Mouse (Mus musculus) urinary bladder, postnatal 14 days (tissue): ENCODE measurements around the gene Cdh4.
A peak's percentile ranks its signal among the peaks of the same experiment; 100 is the strongest.

Experiments
- DNase-seq: peaks from one replicate; pipeline ENCODE4 v3.0.0; 2021; ENCODE audit warnings: low spot score

Gene Cdh4

GRCm38 (mm10) chr2:179792426-179793133 is 350.3 kb downstream of the Cdh4 start:
- no peak for DNase-seq

DNA sequence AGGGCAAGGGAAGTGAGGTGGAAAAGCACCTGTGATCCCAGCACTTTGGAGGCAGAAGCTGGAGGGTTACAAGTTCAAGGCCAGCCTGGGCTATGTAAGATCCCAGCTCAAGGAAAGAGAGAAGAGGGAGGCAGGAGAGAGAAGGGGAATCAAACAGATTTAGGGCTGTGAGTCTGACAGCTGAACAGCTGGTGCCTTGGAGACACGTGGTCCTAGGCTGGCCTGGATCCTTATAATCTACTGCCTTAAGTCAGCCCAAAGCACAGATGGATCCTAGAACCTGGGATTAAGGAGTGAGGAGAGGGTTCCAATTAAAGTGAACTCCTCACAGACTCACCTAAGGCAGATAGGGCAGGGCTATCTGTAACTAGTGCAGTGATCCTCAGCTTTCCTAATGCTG is 352.1 kb downstream of the Cdh4 start:
- DNase-seq: no peak

- DNase-seq: no peak
Observed at GRCm38 (mm10) chr2:179795452-179795851, 353.2 kb downstream of the Cdh4 start.

GRCm38 (mm10) chr2:179799906-179800532 is 357.8 kb downstream of the Cdh4 start:
- DNase-seq: peak; percentile 11

GRCm38 (mm10) chr2:179801042-179801441 is 358.8 kb downstream of the Cdh4 start:
- DNase-seq: no peak

GRCm38 (mm10) chr2:179802411-179802810 is 360.2 kb downstream of the Cdh4 start:
- no peak for DNase-seq

DNA sequence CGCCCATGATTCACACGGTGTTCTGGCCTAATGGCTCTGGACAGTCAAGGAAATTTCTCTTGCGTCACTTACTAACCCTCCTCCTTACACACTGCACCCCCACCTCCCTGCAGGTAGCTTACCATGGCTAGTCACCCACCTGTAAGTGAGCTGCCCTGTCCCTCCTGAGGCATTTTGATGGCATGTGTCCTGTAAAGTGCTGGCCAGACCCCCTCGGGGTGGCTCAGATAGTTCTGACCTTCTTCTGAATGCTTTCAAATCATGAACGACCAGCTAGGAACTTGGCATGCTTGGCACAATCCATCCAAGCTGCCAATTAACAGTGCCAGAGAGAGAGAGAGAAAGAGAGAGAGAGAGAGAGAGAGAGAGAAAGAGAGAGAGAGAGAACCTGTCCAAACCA is 368.9 kb downstream of the Cdh4 start:
- no peak for DNase-seq

- DNase-seq: no peak
Observed at GRCm38 (mm10) chr2:179813035-179813827, 371.0 kb downstream of the Cdh4 start.

- DNase-seq: no peak
Observed at GRCm38 (mm10) chr2:179824776-179825326, 382.6 kb downstream of the Cdh4 start.

GRCm38 (mm10) chr2:179828968-179829367 is 386.7 kb downstream of the Cdh4 start:
- no peak for DNase-seq

DNA sequence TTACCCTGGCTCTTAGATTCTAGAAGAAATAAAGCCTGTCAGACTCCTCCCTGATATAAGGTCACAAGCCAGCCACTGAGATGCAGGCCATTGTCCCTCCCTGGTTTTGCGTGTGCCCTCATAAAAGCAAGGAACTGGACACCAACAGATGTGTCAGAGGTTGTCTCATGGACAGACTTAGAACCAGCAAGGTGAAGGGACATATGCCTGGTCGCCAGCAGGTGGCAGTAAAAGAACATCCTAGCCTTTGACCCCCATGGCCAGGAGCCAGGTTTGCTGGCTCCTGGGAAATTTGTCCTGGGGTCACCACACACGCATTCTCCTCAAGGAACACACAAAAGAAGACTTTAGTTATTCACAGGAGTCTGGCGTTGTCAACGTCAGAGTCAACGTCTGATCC is 387.7 kb downstream of the Cdh4 start:
- peak; percentile 12 for DNase-seq

DNA sequence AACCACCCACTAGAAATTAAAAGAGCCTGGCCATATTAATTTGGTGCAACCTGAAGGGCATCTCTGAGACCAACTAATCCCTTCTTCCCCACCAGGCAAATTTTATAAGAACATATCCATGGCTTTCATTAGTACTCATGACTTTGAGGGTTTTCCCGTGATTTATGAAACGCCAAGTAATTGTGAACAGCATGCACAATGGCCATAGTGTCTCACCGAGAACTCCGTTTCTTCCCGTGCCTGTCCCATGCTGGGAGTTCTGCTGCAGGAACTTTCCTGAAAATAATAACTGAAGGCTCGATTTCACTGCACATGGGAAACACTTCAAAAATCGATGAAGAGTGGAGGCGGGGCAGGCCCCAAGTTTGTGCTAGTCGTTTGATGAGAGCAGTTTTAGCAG is 392.7 kb downstream of the Cdh4 start:
- DNase-seq: no peak

DNA sequence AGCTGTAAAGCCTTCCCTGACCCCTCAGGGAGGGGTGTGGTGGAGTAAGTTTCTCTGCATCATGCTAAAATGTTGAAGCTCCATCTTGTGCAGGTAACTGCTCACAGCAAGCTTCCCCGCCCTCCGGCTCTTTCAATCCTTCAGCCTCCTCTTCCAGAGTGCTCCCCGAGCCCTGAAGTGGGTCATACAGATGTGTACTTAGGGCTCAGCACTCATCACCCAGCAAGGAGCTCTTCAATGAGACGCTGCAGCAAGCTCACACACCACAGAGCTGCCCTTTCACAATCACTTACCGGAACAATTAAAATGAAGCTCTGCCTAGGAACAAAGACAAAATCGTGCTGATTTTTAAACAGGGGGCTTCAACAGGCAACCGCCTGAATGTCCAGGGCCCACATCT is 393.3 kb downstream of the Cdh4 start:
- no peak for DNase-seq

DNA sequence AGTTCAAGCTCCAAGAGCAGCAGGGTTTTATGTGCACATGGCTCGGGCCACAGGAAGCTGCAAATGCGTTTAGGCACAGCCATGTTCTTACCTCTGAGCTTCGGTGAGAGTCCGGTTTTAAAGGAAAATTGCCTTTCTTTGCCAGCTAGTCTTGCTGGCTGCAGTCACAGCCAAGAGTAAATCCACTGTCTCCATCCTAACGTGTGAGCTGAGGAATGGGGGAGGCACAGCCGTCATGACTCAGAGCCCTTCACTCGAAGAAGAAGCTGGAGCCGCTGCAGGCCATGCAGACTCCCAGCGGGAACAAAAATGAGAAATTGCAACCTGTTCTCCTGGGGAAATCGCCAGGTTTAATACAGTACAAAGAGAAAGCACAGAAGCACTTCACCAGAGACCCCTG is 395.0 kb downstream of the Cdh4 start:
- peak; percentile 14 for DNase-seq

GRCm38 (mm10) chr2:179838036-179838435 is 395.8 kb downstream of the Cdh4 start:
- no peak for DNase-seq

DNA sequence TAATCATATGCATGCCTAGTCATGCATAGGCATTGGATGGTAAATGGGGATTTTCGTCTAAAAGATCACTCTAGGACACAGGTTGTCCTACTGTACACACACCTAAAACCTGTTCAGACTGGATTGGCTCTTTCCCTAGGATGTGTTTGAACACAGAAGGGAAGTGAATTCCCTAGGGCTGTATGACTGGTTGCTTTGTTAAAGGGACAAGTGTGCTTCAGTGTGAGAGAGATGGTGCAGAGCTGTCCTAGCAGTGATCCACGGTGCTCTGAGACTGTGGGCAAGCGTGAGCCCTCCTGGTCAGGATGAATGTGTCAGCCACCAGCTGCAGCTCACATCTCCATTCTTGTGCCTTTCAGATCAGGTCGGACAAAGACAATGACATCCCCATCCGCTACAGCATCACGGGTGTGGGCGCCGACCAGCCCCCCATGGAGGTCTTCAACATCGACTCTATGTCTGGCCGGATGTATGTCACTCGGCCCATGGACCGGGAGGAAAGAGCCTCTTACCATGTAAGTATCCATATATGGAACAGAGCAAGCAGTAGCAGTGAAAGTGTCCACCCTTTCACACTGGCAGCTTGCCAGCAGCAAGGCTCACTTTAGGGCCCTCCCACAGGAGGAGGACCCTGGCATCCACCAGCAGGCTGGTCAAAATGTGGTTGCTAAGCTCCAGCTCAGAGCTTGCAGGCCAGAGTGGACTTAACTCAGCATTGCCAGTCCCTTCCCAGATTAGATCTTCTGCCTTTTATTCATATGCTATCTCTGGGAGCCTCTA is 400.6 kb downstream of the Cdh4 start:
- peak; percentile 28 for DNase-seq

GRCm38 (mm10) chr2:179849732-179850131 is 407.5 kb downstream of the Cdh4 start:
- no peak for DNase-seq

- DNase-seq: no peak
Observed at GRCm38 (mm10) chr2:179852169-179852568, 409.9 kb downstream of the Cdh4 start.

DNA sequence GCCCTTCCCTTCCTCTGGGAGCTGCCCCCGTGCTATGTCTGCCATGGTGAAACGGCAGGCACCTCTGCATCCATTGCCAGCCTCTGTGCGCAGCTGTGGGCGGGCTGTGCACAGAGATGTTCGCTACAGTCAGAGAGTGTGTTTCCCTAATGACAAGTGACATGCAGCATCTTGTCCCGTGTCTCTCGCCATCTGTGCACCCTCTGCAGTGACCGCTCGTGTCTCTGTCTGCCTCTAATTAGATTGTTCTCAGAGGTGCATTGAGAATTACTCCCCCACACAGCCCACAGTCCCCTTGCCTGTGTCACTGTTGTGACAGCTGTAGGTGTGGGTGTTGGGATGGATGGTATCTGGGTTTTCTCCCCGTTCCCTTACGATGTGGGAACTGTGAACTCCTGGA is 410.6 kb downstream of the Cdh4 start:
- DNase-seq: no peak

DNA sequence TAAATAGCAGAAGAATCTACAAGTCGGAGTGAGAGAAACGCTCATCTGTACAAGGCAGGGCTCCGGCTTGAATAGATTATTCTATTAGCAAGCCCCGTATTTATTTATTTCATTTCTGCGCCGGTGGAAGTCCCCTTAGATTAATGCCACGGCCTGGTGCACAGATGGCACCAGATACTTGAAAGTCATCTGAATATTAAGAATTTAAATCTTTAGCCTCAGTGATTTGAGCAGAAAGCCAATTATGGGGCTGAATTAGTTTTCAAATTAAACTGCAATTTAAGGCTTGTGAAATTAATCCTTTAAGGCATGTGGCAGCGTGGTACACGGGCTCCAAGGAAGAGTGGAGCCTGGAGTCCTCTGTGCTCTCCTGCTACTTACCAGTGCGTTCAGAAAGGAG is 411.7 kb downstream of the Cdh4 start:
- DNase-seq: no peak

DNA sequence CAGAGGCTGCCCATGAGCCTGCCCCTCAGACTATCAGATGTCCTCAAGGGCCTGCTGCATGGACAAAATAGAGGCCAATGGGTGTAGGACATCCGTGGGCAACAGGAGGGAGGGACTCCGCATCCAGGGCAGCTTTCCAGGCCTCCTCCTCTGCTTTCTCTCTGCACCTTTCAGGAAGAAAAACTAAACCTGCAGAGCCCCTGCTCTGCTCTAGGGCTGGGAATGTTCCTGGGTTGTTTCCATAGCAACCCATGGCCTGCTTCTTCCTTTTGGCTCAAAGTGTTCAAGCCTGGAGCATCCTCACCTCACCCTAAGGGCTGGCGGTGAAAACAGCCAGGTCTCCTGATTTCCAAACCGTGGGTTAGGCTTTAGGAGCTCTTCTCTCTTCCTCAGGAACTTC is 414.9 kb downstream of the Cdh4 start:
- DNase-seq: no peak

DNA sequence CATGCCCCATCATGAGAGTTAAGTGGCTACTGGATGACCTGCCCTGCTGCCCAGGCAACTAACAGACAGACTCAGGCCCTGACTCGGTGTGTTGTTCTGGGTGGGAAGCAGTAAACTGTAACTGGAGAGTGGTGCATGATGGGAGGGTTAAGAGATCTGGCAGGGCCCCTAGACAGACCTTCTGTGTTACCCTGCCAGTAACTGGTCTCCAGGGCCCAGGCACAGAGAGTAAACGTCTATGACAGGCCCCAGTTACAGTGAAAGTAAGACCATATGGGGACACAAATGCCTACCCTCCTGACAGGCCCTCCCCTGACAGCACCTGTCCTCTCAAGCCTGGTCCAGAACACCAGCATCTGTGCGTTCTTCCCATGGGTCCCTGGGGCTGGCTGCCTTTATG is 420.4 kb downstream of the Cdh4 start:
- DNase-seq: no peak
